In the genomic region with DNA sequence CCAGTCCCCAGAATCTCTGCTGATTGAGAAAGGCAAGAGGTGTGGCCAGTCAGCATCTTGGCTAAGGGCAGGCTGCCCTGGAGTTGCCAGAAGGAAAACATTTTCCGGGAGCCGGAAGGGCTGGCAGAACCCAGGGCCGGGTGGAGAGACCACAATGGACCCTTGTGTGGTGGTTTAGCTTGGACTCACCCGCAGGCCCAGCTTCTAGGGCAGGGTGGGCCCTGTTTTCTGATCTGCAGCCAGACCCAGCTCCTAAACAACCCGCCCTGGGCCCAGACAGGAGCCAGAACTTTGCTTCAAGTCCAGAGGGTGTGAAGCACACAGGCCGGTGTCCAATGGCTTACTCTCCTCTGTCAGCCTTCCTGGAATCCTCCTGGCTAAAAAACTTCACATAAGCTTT, we compare ENCODE assay signal across 9 mouse cellular contexts. TPM values are rescaled to one million over a fixed set of nuclear protein-coding genes. Genes with fewer than 3 reads are reported as not detected.
A peak's percentile ranks its signal among the peaks of the same experiment; 100 is the strongest.
DNase-seq lines count a peak whose midpoint lies in the region; ATAC-seq and TF ChIP-seq lines count a peak whose summit lies in the region.
"Had no signal": no experiment of that assay in that cellular context is flagged by ENCODE, and none has a peak within 500 bp of the region (broad histone marks: within the 10 kb centered on the region; RNA-seq: fewer than 3 reads in every experiment).

No protein-coding gene starts in this region.

- 74% methylated on average over 6 of the region's 6 CpGs for WGBS in forebrain, postnatal 0 days
- WGBS in forebrain, embryonic 11.5 days = 79% methylated on average over 6 of the region's 6 CpGs

- H3K36me3 ChIP-seq in forebrain, postnatal 0 days (ENCODE audit: insufficient read depth) = no peaks in the 10 kb centered on the region
- no peaks in the 10 kb centered on the region for H3K36me3 ChIP-seq in forebrain, embryonic 11.5 days (ENCODE audit: control insufficient read depth, insufficient read depth, low read length)

- H3K9me3 ChIP-seq in forebrain, postnatal 0 days (ENCODE audit: low read length) = no peaks in the 10 kb centered on the region
- H3K9me3 ChIP-seq in forebrain, embryonic 11.5 days (ENCODE audit: control insufficient read depth, low read length) = no peaks in the 10 kb centered on the region

- H3K27ac ChIP-seq in forebrain, postnatal 0 days (ENCODE audit: low read depth, low read length) = no peak overlapping the region
- H3K27ac ChIP-seq in forebrain, embryonic 11.5 days (ENCODE audit: low read depth, low read length) = no peak overlapping the region
- peak overlapping the region; percentile 73 for H3K27ac ChIP-seq in gastrocnemius, adult 2 months

- no peak overlapping the region for H3K9ac ChIP-seq in forebrain, postnatal 0 days
- no peak overlapping the region for H3K9ac ChIP-seq in forebrain, embryonic 11.5 days (ENCODE audit: low read length)

- peak; percentile 49 for DNase-seq in forebrain, postnatal 0 days
- no peak for DNase-seq in forebrain, embryonic 11.5 days (ENCODE audit: low spot score)
- DNase-seq in adipocyte (ENCODE audit: low spot score) = peak; percentile 7
- peak; percentile 63 for DNase-seq in gastrocnemius, adult 2 months
- peak; percentile 6 to 69 for DNase-seq in left cerebral cortex, adult 8-10 months (ENCODE audit: low spot score in 2 of 2)
- DNase-seq in kidney, adult 18-20 months = no peak
- DNase-seq in neural tube, embryonic 10.5 days (ENCODE audit: extremely low spot score, low spot score) = no peak

- peak; percentile 77 for ATAC-seq in forebrain, postnatal 0 days
- no peak for ATAC-seq in forebrain, embryonic 11.5 days (replicated peaks; ENCODE audit: low FRiP score)
- no peak for ATAC-seq in erythroid progenitor cell, adult 5-6 weeks (replicated peaks; ENCODE audit: low FRiP score, poor library complexity, severe bottlenecking)

- H3K27me3 ChIP-seq in forebrain, postnatal 0 days (ENCODE audit: insufficient read depth, low read length) = no peaks in the 10 kb centered on the region
- no peaks in the 10 kb centered on the region for H3K27me3 ChIP-seq in forebrain, embryonic 11.5 days (ENCODE audit: control insufficient read depth, insufficient read depth, low read length)
- H3K27me3 ChIP-seq: CH12.LX had no signal

- intact Hi-C loops in gastrocnemius, adult 2 months (cut with DNase I) = loop anchor here (5.0 kb wide), 1 partner anchor 310 kb away; no protein-coding TSS in a partner anchor

- TF ChIP-seq CTCF in forebrain, postnatal 0 days (IDR thresholded peaks at IDR 0.05; ENCODE audit: low read depth) = no peak
- TF ChIP-seq CTCF in gastrocnemius, adult 2 months (IDR thresholded peaks at IDR 0.05) = no peak

- no peak overlapping the region for H3K4me3 ChIP-seq in forebrain, postnatal 0 days (ENCODE audit: low read depth, low read length)
- no peak overlapping the region for H3K4me3 ChIP-seq in forebrain, embryonic 11.5 days (ENCODE audit: low read depth, low read length)
- no peak overlapping the region for H3K4me3 ChIP-seq in gastrocnemius, adult 2 months

- no peak overlapping the region for H3K4me2 ChIP-seq in forebrain, postnatal 0 days (ENCODE audit: low read depth)
- H3K4me2 ChIP-seq in forebrain, embryonic 11.5 days (ENCODE audit: low read depth, low read length, severe bottlenecking) = no peak overlapping the region

- H3K4me1 ChIP-seq in forebrain, postnatal 0 days (ENCODE audit: insufficient read depth) = no peaks in the 10 kb centered on the region
- H3K4me1 ChIP-seq in forebrain, embryonic 11.5 days (replicated peaks; ENCODE audit: control insufficient read depth, insufficient read depth, low read length) = no peaks in the 10 kb centered on the region

RNA-seq across cellular contexts. Expression of gene Fchsd2, which starts 30.4 kb away (rescaled TPM):
- 59.6 and 66.8 TPM in 2 replicates for total RNA-seq in forebrain, postnatal 0 days (2014; rRNA removed)
- 24.7 and 36.3 TPM in 2 replicates for polyA plus RNA-seq in forebrain, postnatal 0 days (2015; fragmentation: Nextera tagmentation; extraction: Ambion mirVana)
- polyA plus RNA-seq in forebrain, embryonic 11.5 days (2014; fragmentation: Nextera tagmentation; extraction: Ambion mirVana) = 31.0 and 33.2 TPM in 2 replicates
- total RNA-seq in gastrocnemius, adult 2 months (2021) = 1 to 10 TPM; 3.7 to 7.1 TPM
- total RNA-seq in left cerebral cortex, adult 8-10 months (2022) = 10 to 100 TPM; 44.1 to 47.7 (median 46.5) TPM
- 5.4 and 11.7 TPM in 2 replicates for total RNA-seq in erythroid progenitor cell, adult 5-6 weeks (2015; ENCODE audit: low replicate concordance)
- total RNA-seq in erythroid progenitor cell, adult 5-6 weeks (2017; ENCODE audit: low replicate concordance) = 7.2 and 13.8 TPM in 2 replicates

RNA-seq across cellular contexts. Expression of gene P2ry2, which starts 49.6 kb away (rescaled TPM):
- 0.38 and 0.67 TPM in 2 replicates for total RNA-seq in forebrain, postnatal 0 days (2014; rRNA removed)
- 0.24 and 0.40 TPM in 2 replicates for polyA plus RNA-seq in forebrain, postnatal 0 days (2015; fragmentation: Nextera tagmentation; extraction: Ambion mirVana)
- polyA plus RNA-seq in forebrain, embryonic 11.5 days (2014; fragmentation: Nextera tagmentation; extraction: Ambion mirVana) = 0.23 and 0.29 TPM in 2 replicates
- 10 to 100 TPM; 29.5 to 41.7 TPM for total RNA-seq in gastrocnemius, adult 2 months (2021)
- total RNA-seq in left cerebral cortex, adult 8-10 months (2022) = 1 to 10 TPM; 1.1 to 1.6 (median 1.3) TPM
- 1.1 and 1.7 TPM in 2 replicates for total RNA-seq in erythroid progenitor cell, adult 5-6 weeks (2015; ENCODE audit: low replicate concordance)
- 1.7 and 2.6 TPM in 2 replicates for total RNA-seq in erythroid progenitor cell, adult 5-6 weeks (2017; ENCODE audit: low replicate concordance)

Comparison
In these comparisons a context has a peak if more than half of its experiments do, and no peak if none do; other contexts are left out.
1. DNase-seq: peak in forebrain, postnatal 0 days (single experiment), adipocyte (single experiment), gastrocnemius, adult 2 months (single experiment) and left cerebral cortex, adult 8-10 months (2 of 2); none in forebrain, embryonic 11.5 days (single experiment), kidney, adult 18-20 months (single experiment) and neural tube, embryonic 10.5 days (single experiment).
2. RNA of gene P2ry2, which starts 49.6 kb away (total RNA-seq): 29.5 to 41.7 TPM in gastrocnemius, adult 2 months; 1.1 to 2.6 TPM in erythroid progenitor cell, adult 5-6 weeks, 1.1 to 1.6 TPM in left cerebral cortex, adult 8-10 months and 0.38 to 0.67 TPM in forebrain, postnatal 0 days; every median in the first group is over 4 times any median in the second.